Mouse (Mus musculus): ENCODE data around the gene Cdh13.

GRCm38 (mm10) chr8:118378985-118379384 is 95.5 kb downstream of the Cdh13 start:
- TF ChIP-seq CTCF (IDR thresholded peaks at IDR 0.05; ENCODE audit: insufficient read depth, low read length) = no peak
- no peak for TF ChIP-seq POLR2A (IDR thresholded peaks at IDR 0.05; ENCODE audit: borderline replicate concordance, extremely low read depth, low read depth, low read length)
